Mouse (Mus musculus) C2C12 (cell line): ENCODE measurements around the gene Gxylt1.

Experiments
- CTCF ChIP-seq: IDR thresholded peaks from one replicate; pipeline ENCODE4 v1.5.1; 2011; ENCODE audit not compliant: control insufficient read depth, insufficient read depth, insufficient read length
- MAX ChIP-seq: IDR thresholded peaks from one replicate; pipeline ENCODE4 v1.6.1; 2011; ENCODE audit warnings: mild to moderate bottlenecking, control low read depth
- MYOD1 ChIP-seq: IDR thresholded peaks from one replicate; pipeline ENCODE4 v1.6.1; 2011; ENCODE audit warnings: low read depth; ENCODE audit not compliant: control insufficient read depth, insufficient read length
- MYOG ChIP-seq: IDR thresholded peaks from one replicate; pipeline ENCODE4 v1.6.1; 2011; ENCODE audit not compliant: control insufficient read depth, insufficient read length; ENCODE audit errors: extremely low read depth

DNA sequence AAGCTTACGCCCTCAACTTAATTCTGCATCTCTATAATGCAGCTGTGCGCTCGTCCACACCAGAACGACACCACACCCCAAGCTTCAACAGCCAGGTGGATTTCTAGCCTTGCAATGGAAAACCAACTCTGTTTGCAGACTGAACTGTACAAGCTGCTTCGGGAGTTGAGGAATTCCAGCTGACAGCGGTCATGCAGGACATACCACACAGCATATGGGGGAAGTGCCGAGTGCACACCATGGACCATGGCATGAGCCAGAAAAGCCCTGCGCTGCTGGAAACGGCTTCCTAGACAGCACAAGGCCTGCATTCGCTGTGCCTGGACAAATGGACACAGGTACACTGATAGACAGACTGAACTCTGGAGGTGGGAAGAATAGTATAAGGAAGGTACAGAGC lies 46.6 kb downstream of the Gxylt1 start:
- TF ChIP-seq CTCF (no peak), MYOG (no peak), MYOD1 (no peak), MAX (no peak)
